Mouse (Mus musculus) liver, embryonic 14.5 days (tissue): Measurements from ENCODE around the gene Tmem200b. TPM values are rescaled to one million over a fixed set of nuclear protein-coding genes. Genes with fewer than 3 reads are reported as not detected.

ENCODE experiments used
- ATAC-seq: fragments of 200-750 bp; cut with Nextera tagmentation; 2 replicates; pipeline ENCODE4 v1.8.0; 2017; ENCODE audit warnings: moderate number of reproducible peaks, mild to moderate bottlenecking, moderate library complexity; ENCODE audit not compliant: insufficient read depth
- DNase-seq, 3 experiments: peaks; one replicate each; pipeline ENCODE4 v3.0.0-alpha.2; 2012 to 2013; ENCODE audit warnings: low read depth in 3 of 3, low spot score in 3 of 3
- H3K27ac ChIP-seq: fragments of 300-500 bp; sonication (generic); 2 replicates; pipeline ENCODE4 v1.5.1; 2014; ENCODE audit warnings: moderate library complexity, mild to moderate bottlenecking, control low read depth, inconsistent platforms
- H3K27me3 ChIP-seq: fragments of 300-500 bp; sonication (generic); 2 replicates; pipeline ENCODE4 v1.6.1; 2014; ENCODE audit warnings: mild to moderate bottlenecking, low read length, moderate library complexity; ENCODE audit not compliant: control insufficient read depth, insufficient read depth
- H3K36me3 ChIP-seq: fragments of 300-500 bp; sonication (generic); replicated peaks from 2 replicates; pipeline ENCODE4 v1.6.1; 2014; ENCODE audit warnings: low read depth; ENCODE audit not compliant: control insufficient read depth, insufficient read depth
- H3K4me1 ChIP-seq, 2 experiments: fragments of 200-500 bp in 1 of 2; fragments of 300-500 bp in 1 of 2; sonication (generic) in 1 of 2; replicated peaks; 2 replicates each; pipeline ENCODE4 v1.6.1; 2012 to 2014; ENCODE audit warnings: antibody characterized with exemption in 1 of 2, inconsistent platforms in 1 of 2, low read length in 1 of 2; ENCODE audit not compliant: control insufficient read depth in 2 of 2, insufficient read depth in 2 of 2
- H3K4me2 ChIP-seq: fragments of 300-500 bp; sonication (generic); 2 replicates; pipeline ENCODE4 v1.6.1; 2014; ENCODE audit warnings: low read depth, mild to moderate bottlenecking, control low read depth, moderate library complexity
- H3K4me3 ChIP-seq, 2 experiments: fragments of 200-500 bp in 1 of 2; fragments of 300-500 bp in 1 of 2; sonication (generic) in 1 of 2; 2 replicates each; pipeline ENCODE4 v1.5.1; 2012 to 2014; ENCODE audit warnings: low read depth in 2 of 2, low read length in 2 of 2, mild to moderate bottlenecking in 2 of 2, control low read depth in 1 of 2, inconsistent platforms in 1 of 2, moderate library complexity in 1 of 2; ENCODE audit not compliant: insufficient read depth in 1 of 2
- H3K9ac ChIP-seq: fragments of 300-500 bp; sonication (generic); replicated peaks from 2 replicates; pipeline ENCODE4 v1.6.1; 2014; ENCODE audit warnings: mild to moderate bottlenecking, control low read depth, moderate library complexity
- H3K9me3 ChIP-seq: fragments of 300-500 bp; sonication (generic); 2 replicates; pipeline ENCODE4 v1.6.1; 2016; ENCODE audit warnings: low read length, mixed read lengths; ENCODE audit not compliant: control insufficient read depth
- CTCF ChIP-seq: IDR thresholded peaks from 2 replicates; pipeline ENCODE4 v1.5.1; 2016; ENCODE audit warnings: antibody characterized with exemption, low read depth, control low read depth
- EP300 ChIP-seq: IDR thresholded peaks from 2 replicates; pipeline ENCODE4 v1.6.1; 2016; ENCODE audit warnings: antibody characterized with exemption, low read depth
- WGBS: fragments of 180-500 bp; shearing (Covaris S2); extraction: QIAGEN DNeasy Blood & Tissue Kit; methylation state at CpG from one replicate; pipeline ENCODE4 v1.1.7; 2014; ENCODE audit not compliant: insufficient replicate concordance; 5-methylcytosine and 5-hydroxymethylcytosine counted together
- polyA plus RNA-seq, 2 experiments: library from polyadenylated mRNA; depleted of rRNA in 1 of 2; stranded (reverse) in 1 of 2; unstranded in 1 of 2; fragments of >200 nt; fragmentation: Nextera tagmentation in 1 of 2; extraction: Ambion mirVana in 1 of 2; gene quantifications; 2 replicates each; pipeline versions ENCODE4 v1.2.1 to v1.2.3; 2012 to 2014

Tmem200b gene
- polyA plus RNA-seq (2012; rRNA removed), result 0.56 and 0.67 TPM in 2 replicates
- 0.06 and 0.10 TPM in 2 replicates for polyA plus RNA-seq (2014; fragmentation: Nextera tagmentation; extraction: Ambion mirVana)

- Histone ChIP-seq H3K27ac (no peak within 1 kb of the TSS), H3K4me3 (peak within 1 kb of the TSS; percentile 36 to 46), H3K4me2 (peak within 1 kb of the TSS; percentile 58), H3K9ac (no peak within 1 kb of the TSS), H3K4me1 (peaks cover 0 to 4% of the 10 kb centered on the region in 2 experiments; a peak in 1 of 4 replicates), H3K36me3 (peaks cover 42% of the 10 kb centered on the region), H3K9me3 (no peaks in the 10 kb centered on the region), H3K27me3 (peaks cover 63% of the 10 kb centered on the region)
- peak; percentile 32 for ATAC-seq
- TF ChIP-seq CTCF, result no peak
- no peak for TF ChIP-seq EP300
- 2% methylated on average over 122 of the region's 130 CpGs for WGBS
- no peak for DNase-seq
Observed at GRCm38 (mm10) chr4:131921461-131922346, at the start of gene Tmem200b. Tmem200b (plus strand) TSS chr4:131921771.

- no peaks in the 10 kb centered on the region for H3K9me3 ChIP-seq
- H3K36me3 ChIP-seq, result peaks cover 4% of the 10 kb centered on the region
- H3K4me1 ChIP-seq, result peaks cover 24 to 29% of the 10 kb centered on the region in 2 experiments
- DNase-seq (no peak), ATAC-seq (peak; percentile 5)
- H3K4me3 ChIP-seq, result peak overlapping the region; percentile 64 to 87
- peak overlapping the region; percentile 87 for H3K9ac ChIP-seq
- 7% methylated on average over 11 of the region's 11 CpGs for WGBS
- peak overlapping the region; percentile 75 for H3K27ac ChIP-seq
- no peaks in the 10 kb centered on the region for H3K27me3 ChIP-seq
- peak overlapping the region; percentile 86 for H3K4me2 ChIP-seq
- TF ChIP-seq CTCF (no peak), EP300 (no peak)
Observed at GRCm38 (mm10) chr4:131872672-131873292, 48.8 kb upstream of the Tmem200b start.

GRCm38 (mm10) chr4:131873293-131874168, 48.0 kb upstream of the Tmem200b start, which contains the start of gene Srsf4:
Srsf4 (plus strand) TSS chr4:131873617.
- Histone ChIP-seq H3K4me1 (peaks cover 21 to 27% of the 10 kb centered on the region in 2 experiments), H3K36me3 (peaks cover 4% of the 10 kb centered on the region), H3K9me3 (no peaks in the 10 kb centered on the region), H3K9ac (peak within 1 kb of the TSS; percentile 99), H3K27ac (peak within 1 kb of the TSS; percentile 75), H3K4me3 (peak within 1 kb of the TSS; percentile 86 to 87), H3K4me2 (peak within 1 kb of the TSS; percentile 95), H3K27me3 (no peaks in the 10 kb centered on the region)
- WGBS, result under 1% methylated on average over 84 of the region's 116 CpGs
- peak; percentile 92 for ATAC-seq
- TF ChIP-seq EP300 (peak; percentile 54; the same call in 1 of the 2 replicates), CTCF (no peak)
- DNase-seq, result peak; percentile 89 to 92 (median 90)

- H3K4me2 ChIP-seq, result peak overlapping the region; percentile 95
- H3K27me3 ChIP-seq, result no peaks in the 10 kb centered on the region
- H3K36me3 ChIP-seq, result peaks cover 4% of the 10 kb centered on the region
- TF ChIP-seq CTCF (no peak), EP300 (no peak)
- H3K9me3 ChIP-seq, result no peaks in the 10 kb centered on the region
- peak; percentile 29 for ATAC-seq
- peak overlapping the region; percentile 75 for H3K27ac ChIP-seq
- peak overlapping the region; percentile 99 for H3K9ac ChIP-seq
- under 1% methylated on average over 20 of the region's 20 CpGs for WGBS
- DNase-seq, result peak in 2 of 3 experiments; percentile 37 to 55
- H3K4me1 ChIP-seq, result peaks cover 21 to 24% of the 10 kb centered on the region in 2 experiments
- H3K4me3 ChIP-seq, result peak overlapping the region; percentile 86 to 87
Observed at GRCm38 (mm10) chr4:131874169-131874536, 47.4 kb upstream of the Tmem200b start.
